Mouse (Mus musculus): ENCODE results near the gene Hic1. TPM values are rescaled to one million over a fixed set of nuclear protein-coding genes. Genes with fewer than 3 reads are reported as not detected.
A peak's percentile ranks its signal among the peaks of the same experiment; 100 is the strongest.

Gene Hic1
- total RNA-seq, 2 experiments from 2014 or later = 5.4 to 13.1 TPM

- peak; percentile 84 to 89 for DNase-seq (ENCODE audit: low spot score in 2 of 2)
These were observed 543 bp downstream of the Hic1 start for GRCm38 (mm10) chr11:75168590-75169361.

GRCm38 (mm10) chr11:75167643-75168589 lies 1.4 kb downstream of the Hic1 start:
- no peak for DNase-seq (ENCODE audit: low spot score in 2 of 2)

- no peak for DNase-seq (ENCODE audit: low spot score in 2 of 2)
These were observed 2.3 kb downstream of the Hic1 start for GRCm38 (mm10) chr11:75166861-75167642.

GRCm38 (mm10) chr11:75166193-75166842 lies 3.0 kb downstream of the Hic1 start:
- no peak for DNase-seq (ENCODE audit: low spot score in 2 of 2)

GRCm38 (mm10) chr11:75165441-75166192 lies 3.7 kb downstream of the Hic1 start:
- DNase-seq (ENCODE audit: low spot score in 2 of 2) = peak; percentile 87 to 88

- no peak for DNase-seq (ENCODE audit: low spot score in 2 of 2)
These were observed 4.6 kb downstream of the Hic1 start for GRCm38 (mm10) chr11:75164750-75165149.

- no peak for DNase-seq (ENCODE audit: low spot score in 2 of 2)
These were observed 5.3 kb downstream of the Hic1 start for GRCm38 (mm10) chr11:75164051-75164450.

GRCm38 (mm10) chr11:75163379-75163778 lies 5.9 kb downstream of the Hic1 start:
- DNase-seq (ENCODE audit: low spot score in 2 of 2) = no peak

- DNase-seq (ENCODE audit: low spot score in 2 of 2) = no peak
These were observed 6.7 kb downstream of the Hic1 start for GRCm38 (mm10) chr11:75162591-75163080.

GRCm38 (mm10) chr11:75161417-75162008 lies 7.8 kb downstream of the Hic1 start:
- DNase-seq (ENCODE audit: low spot score in 2 of 2) = no peak

- DNase-seq (ENCODE audit: low spot score in 2 of 2) = no peak
These were observed 8.4 kb downstream of the Hic1 start for GRCm38 (mm10) chr11:75160954-75161353.

- no peak for DNase-seq (ENCODE audit: low spot score in 2 of 2)
These were observed 9.8 kb downstream of the Hic1 start for GRCm38 (mm10) chr11:75159564-75159963.

GRCm38 (mm10) chr11:75158432-75158831 lies 10.9 kb downstream of the Hic1 start:
- no peak for DNase-seq (ENCODE audit: low spot score in 2 of 2)

GRCm38 (mm10) chr11:75157901-75158300 lies 11.4 kb downstream of the Hic1 start:
- no peak for DNase-seq (ENCODE audit: low spot score in 2 of 2)

- no peak for DNase-seq (ENCODE audit: low spot score in 2 of 2)
These were observed 12.3 kb downstream of the Hic1 start for GRCm38 (mm10) chr11:75157037-75157436.

- no peak for DNase-seq (ENCODE audit: low spot score in 2 of 2)
These were observed 12.9 kb downstream of the Hic1 start for GRCm38 (mm10) chr11:75156416-75156815.

GRCm38 (mm10) chr11:75155985-75156384 lies 13.3 kb downstream of the Hic1 start:
- DNase-seq (ENCODE audit: low spot score in 2 of 2) = no peak

GRCm38 (mm10) chr11:75154053-75154585 lies 15.2 kb downstream of the Hic1 start:
- no peak for DNase-seq (ENCODE audit: low spot score in 2 of 2)

Data from adrenal gland, adult 18-20 months (tissue).